Mouse (Mus musculus) lung, postnatal 0 days (tissue): ENCODE results near the gene Zfp382.

Experiments used
- CTCF ChIP-seq: IDR thresholded peaks from 2 replicates; pipeline ENCODE4 v1.5.1; 2016; ENCODE audit warnings: antibody characterized with exemption, mild to moderate bottlenecking
- EP300 ChIP-seq: IDR thresholded peaks from 2 replicates; pipeline ENCODE4 v1.6.1; 2016; ENCODE audit warnings: antibody characterized with exemption, mild to moderate bottlenecking, control low read depth

DNA sequence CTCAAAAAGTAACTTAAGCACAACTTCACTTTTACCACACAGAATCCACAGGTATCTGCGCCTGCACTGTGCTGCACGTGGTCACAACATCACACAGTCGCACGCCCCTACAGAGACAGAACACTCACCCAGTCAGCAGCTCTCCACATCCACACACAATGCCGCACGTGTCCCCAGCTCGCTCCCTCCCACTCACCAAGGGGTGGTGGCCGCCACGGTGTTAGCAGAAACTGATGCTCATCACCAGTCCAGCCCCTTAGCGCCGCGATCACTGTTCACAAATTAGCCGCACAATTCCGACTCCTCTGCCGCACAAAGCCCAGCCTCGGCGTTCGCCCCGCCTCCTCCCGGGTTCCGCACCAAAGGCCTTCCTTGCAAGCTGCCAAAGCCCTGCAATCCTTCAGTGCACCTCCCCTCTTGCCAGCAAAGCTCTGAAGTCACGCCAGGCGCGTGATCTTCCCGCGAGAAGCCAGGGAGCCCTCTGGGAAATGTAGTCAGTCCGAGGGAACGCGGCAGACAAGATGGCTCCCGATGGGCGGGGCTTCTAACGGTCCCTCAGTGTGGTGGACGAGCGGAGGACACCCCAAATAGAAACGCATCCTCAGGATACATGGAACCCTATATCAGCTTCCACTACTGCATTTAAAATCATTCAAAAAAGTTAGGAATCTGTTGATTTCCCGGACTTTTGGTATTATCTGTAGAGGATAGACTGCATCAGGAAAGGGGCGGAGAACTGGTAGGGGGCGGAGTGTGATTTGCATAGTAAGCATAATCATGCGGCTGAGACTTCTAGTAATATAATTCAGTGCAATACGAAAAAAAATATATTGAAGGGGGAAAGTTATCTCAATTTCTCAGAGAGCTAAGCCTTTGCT lies 31.4 kb upstream of the Zfp382 start, which contains the start of the genes Gm26920 and Zfp566:
- peak; percentile 9; the same call in 1 of the 2 replicates for TF ChIP-seq CTCF
- TF ChIP-seq EP300, result peak; percentile 81; the same call in 1 of the 2 replicates
